Mouse (Mus musculus): Measurements from ENCODE around the gene Emc9. TPM values are rescaled to one million over a fixed set of nuclear protein-coding genes. Genes with fewer than 3 reads are reported as not detected.

Emc9 gene
- total RNA-seq, 2 experiments from 2014 or later: 10.5 to 11.2 TPM

Other genes with a start within 250 kb of the Emc9 start
Only the 30 nearest of the 31 such genes appear.
- gene Dhrs4, start 106.5 kb downstream of the Emc9 start, total RNA-seq (2015): 31.2 and 34.4 TPM in 2 replicates
- gene Dhrs4, start 106.5 kb downstream of the Emc9 start, total RNA-seq (2017): 43.1 and 47.6 TPM in 2 replicates
- 0.16 and 1.5 TPM in 2 replicates for gene Carmil3, start 94.7 kb downstream of the Emc9 start, total RNA-seq (2015)
- gene Carmil3, start 94.7 kb downstream of the Emc9 start, total RNA-seq (2017): 0.15 TPM in 1 of 2 replicates, not detected in the other
- gene Cpne6, start 74.9 kb downstream of the Emc9 start, total RNA-seq (2015): not detected in 2 replicates
- not detected in 2 replicates for gene Cpne6, start 74.9 kb downstream of the Emc9 start, total RNA-seq (2017)
- not detected in 2 replicates for gene Nrl, start 60.3 kb downstream of the Emc9 start, total RNA-seq (2015)
- not detected in 2 replicates for gene Nrl, start 60.3 kb downstream of the Emc9 start, total RNA-seq (2017)
- gene Pck2, start 45.0 kb downstream of the Emc9 start, total RNA-seq (2015): 11.7 and 16.0 TPM in 2 replicates
- 26.3 and 30.3 TPM in 2 replicates for gene Pck2, start 45.0 kb downstream of the Emc9 start, total RNA-seq (2017)
- 41.6 and 47.3 TPM in 2 replicates for gene Dcaf11, start 25.3 kb downstream of the Emc9 start, total RNA-seq (2015)
- 43.5 and 107 TPM in 2 replicates for gene Dcaf11, start 25.3 kb downstream of the Emc9 start, total RNA-seq (2017)
- gene A730061H03Rik, start 24.9 kb downstream of the Emc9 start, total RNA-seq (2015): 2.1 and 4.1 TPM in 2 replicates
- gene A730061H03Rik, start 24.9 kb downstream of the Emc9 start, total RNA-seq (2017): 2.6 and 9.3 TPM in 2 replicates
- 0.33 TPM in 1 of 2 replicates, not detected in the other for gene Fitm1, start 9.7 kb downstream of the Emc9 start, total RNA-seq (2015)
- gene Fitm1, start 9.7 kb downstream of the Emc9 start, total RNA-seq (2017): not detected in 2 replicates
- 707 and 794 TPM in 2 replicates for gene Psme1, start 7.2 kb downstream of the Emc9 start, total RNA-seq (2015)
- 278 and 305 TPM in 2 replicates for gene Psme1, start 7.2 kb downstream of the Emc9 start, total RNA-seq (2017)
- gene Psme2, start 5.8 kb upstream of the Emc9 start, total RNA-seq (2015): 420 and 439 TPM in 2 replicates
- gene Psme2, start 5.8 kb upstream of the Emc9 start, total RNA-seq (2017): 286 and 332 TPM in 2 replicates
- gene Rnf31, start 6.4 kb upstream of the Emc9 start, total RNA-seq (2015): 27.2 and 42.8 TPM in 2 replicates
- gene Rnf31, start 6.4 kb upstream of the Emc9 start, total RNA-seq (2017): 20.2 and 25.7 TPM in 2 replicates
- gene Irf9, start 18.3 kb upstream of the Emc9 start, total RNA-seq (2015): 69.7 and 70.9 TPM in 2 replicates
- 92.0 and 98.7 TPM in 2 replicates for gene Irf9, start 18.3 kb upstream of the Emc9 start, total RNA-seq (2017)
- gene Rec8, start 32.7 kb upstream of the Emc9 start, total RNA-seq (2015): 0.42 and 2.2 TPM in 2 replicates
- gene Rec8, start 32.7 kb upstream of the Emc9 start, total RNA-seq (2017): 0.15 and 2.2 TPM in 2 replicates
- 8.8 and 11.4 TPM in 2 replicates for gene Ipo4, start 50.7 kb upstream of the Emc9 start, total RNA-seq (2015)
- 2.1 and 5.1 TPM in 2 replicates for gene Ipo4, start 50.7 kb upstream of the Emc9 start, total RNA-seq (2017)
- gene Gm49378, start 52.6 kb upstream of the Emc9 start, total RNA-seq (2015): 1.3 and 4.3 TPM in 2 replicates
- gene Gm49378, start 52.6 kb upstream of the Emc9 start, total RNA-seq (2017): 0.84 and 1.7 TPM in 2 replicates
- 35.3 and 41.1 TPM in 2 replicates for gene Tm9sf1, start 58.5 kb upstream of the Emc9 start, total RNA-seq (2015)
- gene Tm9sf1, start 58.5 kb upstream of the Emc9 start, total RNA-seq (2017): 50.8 and 53.5 TPM in 2 replicates
- gene Tssk4, start 64.9 kb upstream of the Emc9 start, total RNA-seq (2015): 1.0 and 1.4 TPM in 2 replicates
- gene Tssk4, start 64.9 kb upstream of the Emc9 start, total RNA-seq (2017): 0.26 and 0.89 TPM in 2 replicates
- 30.5 and 34.4 TPM in 2 replicates for gene Mdp1, start 75.2 kb upstream of the Emc9 start, total RNA-seq (2015)
- 27.0 and 28.3 TPM in 2 replicates for gene Mdp1, start 75.2 kb upstream of the Emc9 start, total RNA-seq (2017)
- 24.0 and 24.8 TPM in 2 replicates for gene Gmpr2, start 86.6 kb upstream of the Emc9 start, total RNA-seq (2015)
- gene Gmpr2, start 86.6 kb upstream of the Emc9 start, total RNA-seq (2017): 26.2 and 29.7 TPM in 2 replicates
- gene Nedd8, start 86.8 kb upstream of the Emc9 start, total RNA-seq (2015): 421 and 452 TPM in 2 replicates
- gene Nedd8, start 86.8 kb upstream of the Emc9 start, total RNA-seq (2017): 297 and 326 TPM in 2 replicates
- gene Tinf2, start 96.5 kb upstream of the Emc9 start, total RNA-seq (2015): 24.2 and 27.2 TPM in 2 replicates
- gene Tinf2, start 96.5 kb upstream of the Emc9 start, total RNA-seq (2017): 25.1 and 39.8 TPM in 2 replicates
- gene Tgm1, start 128.6 kb upstream of the Emc9 start, total RNA-seq (2015): 1.6 and 1.7 TPM in 2 replicates
- 1.0 and 2.1 TPM in 2 replicates for gene Tgm1, start 128.6 kb upstream of the Emc9 start, total RNA-seq (2017)
- 10.0 and 12.5 TPM in 2 replicates for gene Rabggta, start 137.0 kb upstream of the Emc9 start, total RNA-seq (2015)
- 8.5 and 13.7 TPM in 2 replicates for gene Rabggta, start 137.0 kb upstream of the Emc9 start, total RNA-seq (2017)
- 112 and 121 TPM in 2 replicates for gene Dhrs1, start 160.4 kb upstream of the Emc9 start, total RNA-seq (2015)
- 44.1 and 55.0 TPM in 2 replicates for gene Dhrs1, start 160.4 kb upstream of the Emc9 start, total RNA-seq (2017)
- 10.4 and 12.2 TPM in 2 replicates for gene Nop9, start 160.4 kb upstream of the Emc9 start, total RNA-seq (2015)
- gene Nop9, start 160.4 kb upstream of the Emc9 start, total RNA-seq (2017): 11.7 and 13.9 TPM in 2 replicates
- gene Cideb, start 173.2 kb upstream of the Emc9 start, total RNA-seq (2015): 0.27 and 1.5 TPM in 2 replicates
- gene Cideb, start 173.2 kb upstream of the Emc9 start, total RNA-seq (2017): 0.22 TPM in 1 of 2 replicates, not detected in the other
- 0.16 and 0.21 TPM in 2 replicates for gene Ltb4r2, start 176.1 kb upstream of the Emc9 start, total RNA-seq (2015)
- 0.33 and 0.53 TPM in 2 replicates for gene Ltb4r2, start 176.1 kb upstream of the Emc9 start, total RNA-seq (2017)
- 41.4 and 46.4 TPM in 2 replicates for gene Ltb4r1, start 180.7 kb upstream of the Emc9 start, total RNA-seq (2015)
- 57.4 and 68.0 TPM in 2 replicates for gene Ltb4r1, start 180.7 kb upstream of the Emc9 start, total RNA-seq (2017)
- not detected in 2 replicates for gene Adcy4, start 198.8 kb upstream of the Emc9 start, total RNA-seq (2015)
- 0.15 TPM in 1 of 2 replicates, not detected in the other for gene Adcy4, start 198.8 kb upstream of the Emc9 start, total RNA-seq (2017)
- gene Ripk3, start 203.6 kb upstream of the Emc9 start, total RNA-seq (2015): 79.0 and 82.5 TPM in 2 replicates
- 24.2 and 30.0 TPM in 2 replicates for gene Ripk3, start 203.6 kb upstream of the Emc9 start, total RNA-seq (2017)